Mouse (Mus musculus) A20 (cell line): ENCODE measurements around the gene Usp37.
A peak's percentile ranks its signal among the peaks of the same experiment; 100 is the strongest.

ENCODE experiments used
- DNase-seq: peaks from one replicate; pipeline ENCODE4 v3.0.0-alpha.2; 2011; ENCODE audit warnings: low read depth, low spot score

Usp37 gene

DNA sequence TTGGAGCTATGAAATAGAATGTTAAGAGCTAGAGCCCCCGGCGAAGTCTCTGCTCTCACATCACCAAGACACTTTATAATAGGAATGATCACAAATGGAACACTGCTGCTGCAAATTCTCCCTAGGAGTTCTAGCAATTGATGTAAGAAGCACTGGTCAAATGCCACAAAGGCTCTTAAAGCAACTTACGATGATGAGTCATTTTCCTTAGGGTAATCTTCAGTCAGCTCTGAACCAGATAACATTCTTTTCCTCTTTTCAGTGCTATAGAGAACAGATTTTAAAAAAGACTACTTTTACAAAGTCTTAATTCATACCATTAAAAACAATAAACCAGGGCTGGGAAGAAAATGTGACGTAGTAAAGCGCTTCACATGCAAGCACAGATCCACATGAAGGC is 58.3 kb downstream of the Usp37 start:
- DNase-seq = no peak

DNA sequence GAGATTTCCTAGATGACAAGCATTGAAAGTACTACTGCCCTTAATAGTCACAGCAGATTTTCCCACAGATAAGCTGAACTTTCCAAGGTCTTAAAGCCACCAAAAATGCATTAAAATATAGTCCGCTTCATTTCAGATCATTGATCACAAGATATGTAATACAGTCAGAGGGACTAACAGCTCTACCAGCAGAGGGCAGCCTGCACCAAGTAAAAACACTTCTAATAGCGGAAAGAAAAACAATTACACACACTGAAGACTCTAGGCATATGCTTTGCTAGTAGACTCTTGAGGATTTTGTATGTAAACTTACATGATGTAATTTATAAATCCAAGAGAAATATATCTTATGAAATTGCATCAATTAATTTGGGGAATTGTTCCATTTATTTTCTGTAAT is 83.8 kb downstream of the Usp37 start:
- DNase-seq = peak; percentile 63

DNA sequence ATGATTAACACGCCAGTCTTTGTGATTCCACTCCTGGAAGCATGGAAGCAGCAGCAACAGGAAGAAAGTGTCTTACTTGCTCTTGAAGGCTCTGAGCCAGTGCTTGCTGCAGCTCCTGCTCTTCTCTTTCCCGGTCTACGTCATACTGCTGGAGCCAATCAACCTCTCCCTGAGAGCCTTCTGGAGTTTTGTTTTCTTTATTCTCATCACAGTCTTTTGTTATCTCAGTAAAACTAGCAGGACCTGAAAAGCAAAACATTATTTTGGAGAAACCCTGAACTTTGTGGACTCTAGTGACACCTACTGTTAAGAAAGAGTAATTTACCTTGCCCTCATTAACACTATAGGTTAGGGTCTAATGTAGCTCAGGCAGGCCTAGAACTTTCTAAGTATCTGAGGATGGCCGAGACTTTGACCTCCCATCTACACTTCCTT is 91.5 kb downstream of the Usp37 start:
- DNase-seq = peak; percentile 59

DNA sequence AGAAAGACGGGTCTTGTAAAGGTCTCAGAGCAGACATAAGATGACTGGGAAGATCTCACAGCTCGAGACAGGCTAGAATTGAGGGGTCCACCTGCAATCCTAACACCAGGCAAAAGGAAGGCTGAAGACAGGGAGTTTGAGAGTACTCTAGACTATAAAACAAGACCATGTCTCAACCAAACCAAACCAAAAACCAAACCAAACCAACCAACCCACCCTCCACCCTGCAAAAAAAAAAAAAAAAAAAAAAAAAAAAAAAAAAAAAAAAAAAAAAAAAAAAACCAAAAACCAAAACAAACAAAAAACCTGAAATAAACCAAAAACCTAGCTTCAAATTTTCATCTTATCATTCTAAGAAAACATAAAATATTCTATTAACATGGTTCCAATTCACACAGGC is 99.5 kb downstream of the Usp37 start:
- DNase-seq = no peak

DNA sequence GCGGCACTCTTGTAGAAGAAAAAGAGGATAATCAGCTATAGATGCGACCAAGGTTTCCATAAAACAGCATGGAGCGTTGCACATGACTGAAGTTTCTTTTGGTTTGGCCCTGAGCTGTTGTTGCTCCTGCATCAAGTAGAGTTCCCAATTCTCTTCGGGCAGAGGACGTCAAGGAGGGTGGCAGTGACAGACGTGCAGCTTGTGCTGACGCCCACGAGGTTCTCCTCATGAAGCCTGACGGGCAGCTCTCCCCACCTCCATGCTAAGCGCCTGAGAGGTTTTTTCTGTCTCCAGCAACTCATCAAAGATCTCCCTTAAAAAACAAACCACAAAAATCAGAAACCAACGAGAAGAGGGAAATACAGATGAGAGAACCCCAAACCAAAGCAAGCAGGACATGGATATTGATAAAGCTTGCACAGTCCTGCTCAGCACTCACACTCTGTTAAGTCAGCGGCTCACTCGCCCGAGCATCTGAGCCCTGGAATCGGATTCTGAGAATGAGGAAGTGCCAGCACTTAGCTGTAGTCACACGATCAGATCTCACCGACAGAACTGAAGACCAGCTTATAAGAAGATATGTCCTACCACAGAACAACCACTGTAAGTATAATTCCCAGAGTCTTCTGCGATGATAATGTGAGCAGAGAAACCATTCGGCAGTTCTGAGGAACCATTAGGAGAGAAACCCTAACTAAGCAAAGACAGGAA is 104.8 kb downstream of the Usp37 start:
- DNase-seq = no peak

DNA sequence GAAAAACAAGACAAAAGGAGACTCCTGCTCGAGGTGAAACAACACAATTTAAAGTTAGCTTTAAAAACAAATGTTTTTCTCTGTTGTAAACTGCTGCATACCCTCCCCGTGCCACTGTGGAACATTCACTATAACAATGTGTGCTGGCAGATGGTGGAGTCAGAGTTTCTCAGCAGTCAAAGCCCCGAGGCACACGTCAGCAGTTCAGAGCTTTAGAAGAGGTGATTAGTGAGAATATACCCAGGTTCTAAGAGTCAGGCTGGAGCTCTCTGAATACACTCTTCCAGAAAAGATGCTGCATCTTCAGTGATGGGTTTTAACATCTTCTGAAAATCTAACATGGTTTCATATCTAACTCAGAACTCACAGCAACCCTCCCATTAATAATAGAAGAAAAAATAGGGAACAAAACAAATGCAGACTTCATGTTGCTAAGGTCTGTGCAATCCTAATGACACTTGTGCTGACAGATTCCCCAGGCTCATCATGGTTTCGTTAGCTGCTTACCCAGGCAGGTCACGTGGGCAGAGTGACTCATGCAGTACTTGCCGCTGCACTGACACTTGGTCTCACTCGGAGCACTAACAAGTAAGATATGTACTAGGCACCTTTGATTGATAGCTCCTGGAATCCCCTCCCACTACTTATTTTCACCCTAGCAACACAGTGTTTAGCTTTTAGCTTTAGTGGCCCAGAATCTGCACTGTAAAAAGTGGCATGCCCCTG is 106.2 kb downstream of the Usp37 start:
- DNase-seq = peak; percentile 43

DNA sequence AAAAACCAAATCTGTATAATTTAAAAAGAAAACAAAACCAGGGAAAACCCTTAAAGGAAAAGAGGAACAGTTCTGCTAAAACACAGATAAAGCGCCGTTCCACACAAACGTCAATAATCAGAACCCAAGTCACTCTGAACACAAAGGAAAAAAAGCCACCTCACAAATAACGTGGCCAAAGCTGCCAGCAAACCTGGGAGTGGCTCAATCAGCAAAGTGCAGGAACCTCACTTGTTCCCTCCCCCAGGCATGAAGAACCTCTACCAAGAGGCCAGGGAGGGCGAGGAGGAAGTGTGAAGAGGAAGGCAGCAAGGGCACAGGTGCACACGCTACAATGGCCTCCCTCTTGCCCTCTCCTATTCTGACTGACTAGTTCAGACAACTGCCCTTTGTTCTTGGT is 108.5 kb downstream of the Usp37 start:
- DNase-seq = peak; percentile 84

DNA sequence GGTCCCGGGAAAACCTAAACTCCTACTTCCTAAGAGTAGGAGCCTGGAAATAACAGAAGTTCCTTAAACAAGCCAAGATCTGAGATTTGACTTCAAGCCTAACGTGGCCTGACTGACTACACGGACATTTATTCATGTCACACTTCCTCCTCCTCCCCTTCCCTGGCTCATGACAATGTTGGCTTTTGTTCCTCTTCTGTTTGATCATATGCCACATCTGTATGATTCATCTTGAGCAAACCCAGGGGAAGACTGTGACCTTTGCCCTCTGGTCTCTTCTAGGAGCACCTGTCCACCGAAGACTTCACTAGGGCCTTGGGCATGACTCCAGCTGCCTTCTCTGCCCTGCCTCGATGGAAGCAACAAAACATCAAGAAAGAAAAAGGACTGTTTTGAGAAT is 109.5 kb downstream of the Usp37 start:
- DNase-seq = peak; percentile 41

DNA sequence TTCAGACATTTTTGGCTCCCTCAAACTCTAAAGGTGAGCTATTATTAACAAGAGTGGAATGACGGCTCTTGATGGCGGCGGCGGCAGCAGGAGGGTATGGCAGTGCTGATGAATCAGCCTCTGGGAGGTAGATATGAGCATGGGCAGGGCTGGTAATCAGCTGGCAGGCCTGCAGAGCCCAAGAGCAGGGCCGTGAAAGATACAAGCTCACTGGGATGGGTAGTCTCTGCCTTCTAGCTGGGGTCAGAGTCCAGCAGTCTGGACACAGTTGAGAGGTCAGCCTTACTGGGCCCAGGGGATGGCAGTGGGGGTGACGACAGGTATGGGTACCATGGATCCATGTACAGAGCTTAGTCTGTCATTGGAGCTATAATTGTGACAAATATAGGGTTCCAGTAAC is 110.9 kb downstream of the Usp37 start:
- DNase-seq = no peak

DNA sequence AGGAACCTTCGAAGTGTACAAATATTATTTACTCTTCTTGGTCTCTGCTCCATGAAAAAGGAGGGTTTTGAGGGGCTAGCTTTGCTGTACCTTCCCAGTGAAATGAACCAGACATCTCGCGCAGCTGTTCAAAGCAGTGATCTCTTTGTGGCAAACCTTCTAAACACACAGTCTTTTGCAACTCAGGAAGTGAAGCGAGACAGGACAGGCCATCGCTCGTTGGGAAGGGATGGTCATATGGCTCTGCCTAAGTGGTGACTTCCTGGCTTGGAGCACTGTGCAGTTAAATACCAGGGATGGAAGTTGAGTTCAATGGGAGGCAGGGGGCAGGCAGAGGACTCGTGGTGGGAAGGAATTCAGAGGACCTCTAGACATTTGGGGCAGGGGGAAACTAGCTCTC is 118.2 kb downstream of the Usp37 start:
- no peak for DNase-seq

DNA sequence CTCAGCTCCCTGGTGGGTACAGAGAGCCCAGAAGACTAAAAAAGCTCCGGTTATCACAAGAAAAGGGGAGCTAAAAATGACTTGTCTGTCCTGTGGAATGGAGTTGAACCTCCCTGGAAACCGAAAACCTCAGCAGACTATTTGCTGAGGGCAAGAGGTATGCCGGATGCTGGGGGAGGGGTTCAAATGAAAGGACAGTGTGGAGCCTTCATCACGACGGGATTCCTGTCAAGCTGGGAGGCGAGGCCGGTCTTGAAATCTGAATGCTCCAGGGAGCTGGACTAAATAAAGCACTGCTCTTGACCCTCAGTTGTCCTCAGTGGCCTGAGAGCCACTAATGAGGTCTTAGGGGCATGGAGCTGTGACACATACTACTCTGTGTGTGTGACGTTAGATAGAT is 120.9 kb downstream of the Usp37 start:
- no peak for DNase-seq

DNA sequence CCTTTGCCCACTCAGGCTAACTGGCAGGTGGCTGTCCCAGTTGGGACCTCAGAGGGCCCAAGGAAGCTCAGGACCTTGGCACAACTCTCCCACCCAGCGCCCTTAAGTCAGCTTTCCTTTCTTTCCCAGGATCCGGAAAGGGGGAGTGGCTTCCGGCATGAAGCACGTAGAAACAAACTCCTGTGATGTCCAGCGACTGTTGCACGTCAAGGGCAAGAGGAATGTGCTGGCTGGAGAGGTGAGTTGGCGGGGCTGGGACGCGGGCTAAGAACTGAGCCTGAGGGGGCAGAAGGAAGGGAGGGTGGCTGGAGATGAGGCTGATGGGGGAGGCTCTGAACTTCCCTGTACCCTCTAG is 124.7 kb downstream of the Usp37 start:
- DNase-seq = no peak

DNA sequence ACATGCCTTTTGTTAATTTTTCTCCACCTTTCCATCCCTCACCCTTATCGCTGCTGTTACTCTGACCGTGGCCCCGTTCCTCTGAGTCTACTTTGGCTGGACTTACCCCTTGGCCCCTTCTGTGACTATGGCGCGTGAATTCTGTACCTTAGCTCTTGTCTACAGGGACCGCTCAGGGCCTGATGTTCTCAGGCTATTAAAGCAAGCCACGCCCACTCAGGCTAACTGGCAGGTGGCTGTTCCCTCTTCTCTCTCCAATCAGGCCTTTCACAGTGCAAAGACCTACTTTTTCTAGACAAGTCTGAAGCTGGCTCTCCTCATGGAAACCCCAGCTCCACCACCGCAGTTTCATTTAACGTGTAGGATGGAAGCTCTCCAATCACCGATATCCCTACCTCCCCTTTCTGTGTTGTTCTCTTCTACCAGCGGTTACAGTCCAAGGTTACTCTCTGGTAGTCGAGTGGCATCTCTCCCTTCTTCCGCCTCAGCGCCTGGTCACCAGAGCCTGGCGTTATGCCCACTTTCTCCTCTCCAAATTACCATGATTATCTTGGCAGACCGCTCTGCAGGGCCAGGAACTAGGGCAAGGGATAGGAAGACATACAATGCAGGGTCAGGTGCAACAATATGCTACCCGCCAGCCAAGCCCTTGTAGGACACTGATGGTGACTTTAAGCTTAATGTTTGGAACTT is 125.2 kb downstream of the Usp37 start:
- DNase-seq = no peak

DNA sequence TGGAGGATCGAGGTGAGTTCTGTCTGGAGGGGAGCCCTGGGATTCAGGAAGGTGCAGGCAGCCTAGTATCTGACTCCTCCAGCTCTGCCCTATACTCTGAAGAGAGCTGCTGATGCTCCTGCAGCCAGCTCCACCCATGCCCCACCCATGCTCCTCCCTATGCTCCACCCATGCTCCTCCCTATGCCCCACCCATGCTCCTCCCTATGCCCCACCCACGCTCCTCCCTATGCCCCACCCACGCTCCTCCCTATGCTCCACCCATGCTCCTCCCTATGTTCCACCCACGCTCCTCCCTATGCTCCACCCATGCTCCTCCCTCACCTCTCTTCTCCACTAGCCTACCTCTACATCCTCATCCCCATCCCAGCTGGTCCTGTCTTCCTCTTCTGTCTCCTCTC is 128.9 kb downstream of the Usp37 start:
- peak; percentile 63 for DNase-seq

DNA sequence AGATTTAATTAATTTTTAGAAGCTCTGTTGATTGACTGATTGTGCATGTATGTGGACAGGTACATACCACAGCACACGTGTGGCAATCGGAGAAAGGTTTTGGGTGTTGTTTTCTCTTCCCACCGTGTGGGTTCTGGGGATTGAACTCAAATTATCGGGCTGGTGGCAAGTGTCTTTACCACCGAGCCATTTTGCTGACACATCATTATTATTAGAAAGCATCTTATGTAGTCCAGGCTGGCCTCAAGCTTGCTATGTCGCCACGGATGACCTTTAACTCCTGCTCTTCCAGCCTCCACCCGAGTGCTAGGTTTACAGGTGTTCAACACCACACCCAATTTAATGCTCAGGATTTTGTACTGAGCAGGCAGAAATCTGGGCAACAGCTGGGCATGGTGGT is 131.4 kb downstream of the Usp37 start:
- no peak for DNase-seq

DNA sequence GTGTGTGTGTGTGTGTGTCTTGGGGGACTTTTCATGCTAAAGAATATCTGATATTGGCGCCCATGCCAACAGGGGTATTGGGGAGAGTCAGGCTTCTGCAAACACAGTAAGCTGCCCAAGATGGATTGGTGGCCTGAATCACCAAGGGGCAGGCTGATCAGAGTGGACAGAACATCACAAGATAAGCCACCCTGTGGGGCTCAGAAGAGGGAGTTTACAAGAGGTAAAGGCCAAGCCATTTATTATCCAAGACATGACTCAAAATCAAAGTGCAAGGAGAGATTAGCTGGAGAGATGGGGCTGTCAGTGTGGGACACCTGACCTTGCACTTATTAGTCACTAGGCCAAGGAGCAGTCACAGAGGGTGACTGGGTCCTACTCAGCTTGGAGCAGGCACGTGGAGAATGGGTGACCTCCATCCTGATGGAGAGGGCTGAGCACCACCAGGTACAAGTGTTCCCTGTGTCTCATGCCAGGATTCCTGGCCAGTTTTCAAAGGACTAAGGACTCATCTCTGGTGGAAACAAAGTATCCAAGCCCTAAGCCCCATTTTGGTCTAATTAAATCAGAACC is 132.2 kb downstream of the Usp37 start:
- no peak for DNase-seq

DNA sequence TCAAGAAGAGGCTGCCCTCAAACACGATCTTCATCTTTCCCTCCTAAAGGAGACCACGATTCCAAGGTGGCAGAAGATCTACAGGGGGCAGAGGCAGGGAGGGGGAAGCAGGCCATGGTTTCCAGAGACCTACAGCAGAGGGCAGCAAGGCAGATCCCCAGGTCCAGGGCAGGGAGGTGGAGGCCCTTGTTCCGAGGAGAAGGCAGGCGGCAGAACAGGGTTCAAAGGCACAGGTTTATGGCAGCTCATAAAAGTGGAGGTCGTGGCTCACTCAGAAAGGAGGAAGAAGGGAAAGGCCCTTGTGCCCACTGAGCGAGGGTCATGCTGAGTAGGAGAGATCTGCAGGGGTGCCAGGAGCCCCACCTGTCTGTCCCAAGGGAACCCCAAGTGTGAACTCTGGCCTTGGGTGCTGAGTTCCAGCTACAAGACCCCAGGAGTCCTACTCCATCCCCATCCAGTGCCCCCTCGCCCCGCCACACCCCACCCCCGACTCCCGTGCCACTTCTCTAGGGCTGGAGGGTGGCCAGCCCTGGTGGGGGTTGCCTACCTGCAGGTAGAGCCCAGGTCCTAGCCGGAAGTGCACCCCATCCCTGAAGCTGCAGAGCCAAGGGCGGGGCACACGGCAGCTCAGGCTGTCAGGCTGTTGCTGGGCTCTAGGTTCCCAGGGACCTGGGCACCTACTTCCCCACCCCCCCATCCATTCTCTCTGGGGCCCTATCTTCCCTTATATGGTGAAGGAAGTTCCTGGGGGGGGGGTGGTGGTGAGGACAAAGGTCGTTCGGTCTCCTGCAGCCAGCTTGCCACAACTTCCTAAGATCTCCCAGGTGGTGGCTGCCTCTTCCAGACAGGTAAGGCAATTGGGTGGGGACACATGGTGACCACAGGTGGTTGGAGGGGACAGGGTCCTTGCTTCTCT is 135.2 kb downstream of the Usp37 start, which contains the start of gene Vil1:
Gene Vil1 (plus strand): TSS at position 788 of the 916 bp plus-strand sequence.
- DNase-seq = no peak

DNA sequence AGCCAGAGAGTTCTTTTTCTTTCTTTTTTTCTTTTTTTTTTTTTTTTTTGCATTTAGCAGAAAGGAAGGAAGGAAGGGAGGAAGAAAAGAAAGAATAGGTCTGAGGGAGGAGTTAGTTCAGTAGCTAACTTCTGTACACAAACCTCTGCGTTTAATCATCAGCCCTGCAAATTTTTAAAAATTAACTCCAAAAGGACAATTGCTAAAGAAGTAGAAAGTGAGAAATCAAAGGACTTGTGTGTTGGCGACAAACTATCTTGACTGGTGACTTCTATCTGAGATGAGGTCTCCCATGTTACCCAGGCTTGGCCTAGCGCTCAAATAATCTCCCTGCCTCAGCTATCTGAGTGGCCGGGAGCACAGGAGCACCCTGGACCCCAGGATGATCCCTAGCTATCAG is 139.9 kb downstream of the Usp37 start:
- no peak for DNase-seq

DNA sequence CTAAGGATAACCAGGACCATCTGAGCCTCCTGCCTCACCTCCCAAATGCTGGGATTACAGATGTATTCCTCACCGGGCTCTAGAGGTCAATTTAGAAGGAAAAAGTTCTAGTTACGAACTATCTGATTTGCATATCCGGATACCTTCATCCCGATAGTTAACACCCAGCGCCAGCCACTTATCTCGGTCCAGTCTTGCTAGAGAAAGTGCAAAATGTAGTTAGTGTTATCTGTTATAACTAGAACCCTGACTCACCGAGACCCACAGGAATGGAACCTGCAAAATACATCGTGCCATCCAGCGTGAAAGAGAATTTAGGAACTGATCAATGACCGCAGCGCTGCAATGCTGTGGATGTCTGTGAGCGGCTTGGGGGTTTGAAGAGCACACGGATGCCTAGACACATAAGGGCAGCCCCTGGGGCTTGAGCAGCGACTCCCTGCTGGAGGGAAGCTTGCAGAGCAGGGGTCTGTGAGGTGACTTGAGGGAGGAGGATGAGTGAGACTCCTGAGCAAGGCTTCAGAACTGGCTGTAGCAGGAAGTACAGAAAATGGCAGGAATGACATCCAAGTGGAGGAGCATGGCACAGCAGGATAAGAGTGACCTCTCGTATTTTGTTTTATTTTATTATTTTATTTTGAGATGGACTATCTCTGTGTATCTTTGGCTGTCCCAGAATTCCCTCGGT is 142.9 kb downstream of the Usp37 start:
- no peak for DNase-seq

DNA sequence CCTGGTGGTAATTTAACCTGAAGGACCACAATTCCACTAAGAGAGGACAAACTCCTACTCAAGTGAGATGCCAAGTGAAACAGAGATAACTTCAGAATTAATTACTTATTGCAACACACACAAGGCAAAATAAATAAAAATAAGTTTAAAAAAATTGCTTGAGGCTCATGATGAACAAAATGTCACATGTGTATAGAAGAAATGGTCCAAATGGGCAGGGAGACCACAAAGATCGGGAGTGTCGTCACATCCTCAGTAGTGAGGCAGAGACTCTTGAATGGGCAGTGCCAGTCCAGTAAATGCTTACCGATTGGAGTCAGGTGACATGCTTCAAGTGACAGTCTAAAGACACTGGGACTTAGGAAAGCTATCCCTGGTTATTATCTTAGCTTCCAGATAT is 143.6 kb downstream of the Usp37 start:
- no peak for DNase-seq
